Mouse (Mus musculus) embryonic fibroblast, embryonic 13.5 days (primary cell): ENCODE data around the gene Eefsec. TPM values are rescaled to one million over a fixed set of nuclear protein-coding genes. Genes with fewer than 3 reads are reported as not detected.
A peak's percentile ranks its signal among the peaks of the same experiment; 100 is the strongest.

Experiments
- H3K27ac ChIP-seq: 2 replicates; pipeline ENCODE4 v1.5.1; 2012; ENCODE audit warnings: low read length, control low read depth, inconsistent platforms; ENCODE audit not compliant: insufficient read depth
- H3K4me1 ChIP-seq: 2 replicates; pipeline ENCODE4 v1.6.1; 2011; ENCODE audit warnings: low read length; ENCODE audit not compliant: control insufficient read depth, insufficient read depth
- H3K4me3 ChIP-seq: 2 replicates; pipeline ENCODE4 v1.5.1; 2011; ENCODE audit warnings: mild to moderate bottlenecking, control low read depth, low read length; ENCODE audit not compliant: insufficient read depth
- CTCF ChIP-seq: IDR thresholded peaks from 2 replicates; pipeline ENCODE4 v1.5.1; 2011; ENCODE audit warnings: mild to moderate bottlenecking, control low read depth, low read length, moderate library complexity, borderline replicate concordance; ENCODE audit not compliant: insufficient read depth
- POLR2A ChIP-seq: IDR thresholded peaks from 2 replicates; pipeline ENCODE4 v1.6.1; 2011; ENCODE audit warnings: low read depth, mild to moderate bottlenecking, control low read depth, low read length, moderate library complexity
- polyA plus RNA-seq: library from polyadenylated mRNA; stranded (reverse); fragments of >200 nt; gene quantifications from 2 replicates; pipeline ENCODE4 v1.2.4, GENCODE M21; 2011; ENCODE audit warnings: low read depth; ENCODE audit not compliant: missing spikeins, insufficient read length

Eefsec gene
- polyA plus RNA-seq, 1 experiment, result 13.8 TPM

GRCm38 (mm10) chr6:88480421-88480820, 34.1 kb upstream of the Eefsec start:
- no peak for TF ChIP-seq POLR2A
- TF ChIP-seq CTCF, result no peak
- Histone ChIP-seq H3K27ac (no peak overlapping the region), H3K4me3 (no peak overlapping the region), H3K4me1 (no peaks in the 10 kb centered on the region)

DNA sequence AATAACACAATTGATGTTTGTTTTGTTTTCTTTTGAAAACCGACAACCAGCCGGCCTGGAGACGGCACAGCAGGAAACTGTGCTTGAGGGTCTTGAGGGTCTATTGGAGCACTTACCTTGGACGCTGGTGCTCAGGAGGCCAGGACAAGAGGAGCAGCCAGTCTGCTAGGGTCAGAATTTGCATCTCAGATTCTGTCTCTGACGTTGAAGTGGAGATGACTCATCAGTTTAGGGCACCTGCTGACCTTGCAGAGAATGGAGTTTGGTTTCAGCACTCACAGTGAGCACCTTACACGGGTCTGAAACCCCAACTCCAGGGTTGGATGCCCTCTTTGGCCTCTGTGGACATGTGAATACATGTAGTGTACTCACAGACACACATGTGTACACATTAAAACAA, 23.5 kb upstream of the Eefsec start:
- Histone ChIP-seq H3K4me1 (no peaks in the 10 kb centered on the region), H3K27ac (no peak overlapping the region), H3K4me3 (no peak overlapping the region)
- TF ChIP-seq CTCF (no peak), POLR2A (no peak)

DNA sequence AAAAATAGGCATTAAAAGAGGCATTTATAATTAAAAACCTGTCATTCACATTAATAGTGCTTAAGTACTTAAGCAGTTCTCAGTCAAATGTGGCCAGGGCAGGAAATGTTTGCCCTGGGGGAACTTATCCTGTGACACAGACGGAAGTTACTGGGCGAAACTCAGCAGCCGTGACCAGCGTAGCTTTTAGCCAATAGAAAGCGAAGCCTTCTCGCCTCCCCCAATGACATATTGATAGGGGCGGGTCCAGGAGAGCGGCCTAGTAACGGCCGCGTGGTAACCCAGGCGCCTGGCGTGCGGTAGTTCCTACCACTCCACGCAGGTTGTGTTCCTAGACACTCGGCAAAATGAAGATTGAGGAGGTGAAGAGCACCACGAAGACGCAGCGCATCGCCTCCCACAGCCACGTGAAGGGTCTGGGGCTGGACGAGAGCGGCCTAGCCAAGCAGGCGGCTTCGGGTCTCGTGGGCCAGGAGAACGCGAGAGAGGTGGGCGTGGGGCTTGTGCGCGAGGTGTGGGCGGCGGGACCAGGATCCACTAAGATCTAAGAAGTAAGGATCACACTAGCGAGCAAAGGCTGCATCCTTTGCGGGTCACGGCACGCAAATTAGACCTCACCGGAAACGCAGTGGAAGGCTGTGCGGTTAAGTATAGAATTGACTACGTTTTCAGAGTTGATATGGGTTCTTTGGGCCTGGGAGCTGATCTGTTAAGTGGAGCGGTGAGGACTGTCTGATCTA, 19.0 kb upstream of the Eefsec start, which contains the start of gene Ruvbl1:
TSS of gene Ruvbl1 (plus strand) at position 229 of the 740 bp plus-strand sequence.
- H3K4me3 ChIP-seq, result peak within 1 kb of the TSS; percentile 92
- TF ChIP-seq POLR2A, result peak; percentile 54
- TF ChIP-seq CTCF, result no peak
- H3K27ac ChIP-seq, result no peak within 1 kb of the TSS; the same call in 1 of the 2 replicates
- H3K4me1 ChIP-seq, result no peaks in the 10 kb centered on the region

GRCm38 (mm10) chr6:88454545-88454944, 8.2 kb upstream of the Eefsec start:
- TF ChIP-seq POLR2A (no peak), CTCF (no peak)
- Histone ChIP-seq H3K4me3 (no peak overlapping the region), H3K4me1 (no peaks in the 10 kb centered on the region), H3K27ac (no peak overlapping the region)

GRCm38 (mm10) chr6:88447454-88447853, 1.1 kb upstream of the Eefsec start:
- Histone ChIP-seq H3K4me3 (no peak overlapping the region), H3K27ac (no peak overlapping the region), H3K4me1 (peaks cover 2% of the 10 kb centered on the region; the same call in 1 of the 2 replicates)
- TF ChIP-seq CTCF, result no peak
- TF ChIP-seq POLR2A, result no peak

DNA sequence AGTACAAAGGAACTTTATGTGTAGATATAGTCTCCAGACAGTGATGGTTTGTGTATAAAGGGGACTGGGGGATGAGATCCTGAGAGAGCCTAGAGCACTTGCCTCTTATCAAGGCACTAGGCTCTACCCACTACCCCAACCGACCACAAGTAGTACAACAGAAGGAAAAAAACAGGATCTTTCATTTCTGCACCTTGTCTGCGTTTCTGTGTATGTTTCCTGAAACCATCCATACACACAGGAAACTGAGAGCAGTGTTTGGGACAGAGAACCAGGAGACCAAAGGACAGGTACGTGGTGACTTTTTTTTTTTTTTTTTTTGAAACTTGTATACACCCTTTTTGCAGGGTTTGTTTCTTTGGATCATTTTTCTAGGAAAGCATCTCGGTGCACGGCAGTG, 678 bp downstream of the Eefsec start:
- Histone ChIP-seq H3K4me1 (peaks cover 2% of the 10 kb centered on the region; the same call in 1 of the 2 replicates), H3K27ac (no peak overlapping the region), H3K4me3 (peak overlapping the region; percentile 69)
- TF ChIP-seq CTCF (no peak), POLR2A (no peak)

DNA sequence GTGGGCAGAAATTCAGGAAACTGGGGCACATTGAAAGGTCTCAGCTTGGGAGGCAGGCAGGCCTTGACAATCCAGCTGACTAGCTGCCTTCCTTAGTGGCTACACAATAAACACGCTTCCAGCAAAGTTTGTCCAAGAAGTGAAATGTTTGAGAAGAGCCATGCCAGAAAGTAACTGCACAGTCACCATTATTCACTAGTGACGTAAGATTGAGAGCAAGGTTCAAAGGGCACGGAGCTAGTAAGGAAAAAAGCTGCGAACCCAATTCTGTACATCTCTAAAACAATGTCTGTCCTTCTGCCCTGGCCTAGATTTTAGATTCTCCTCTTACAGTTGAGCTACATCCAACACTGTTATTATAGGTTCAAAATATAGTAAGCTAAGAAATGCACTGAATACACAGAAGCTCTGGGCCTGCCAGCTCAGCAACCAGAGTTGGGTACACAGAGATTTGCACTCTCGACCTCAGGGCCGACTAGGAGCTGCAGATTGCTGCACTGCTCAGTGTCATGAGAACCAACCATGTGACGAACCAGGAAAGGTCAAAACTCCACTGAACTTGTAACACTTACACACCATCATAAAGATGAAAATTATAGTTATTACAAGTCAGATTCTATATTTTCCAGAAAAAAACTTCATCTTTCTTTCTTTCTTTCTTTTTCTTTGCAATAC, 2.1 kb downstream of the Eefsec start:
- TF ChIP-seq CTCF, result no peak
- no peak for TF ChIP-seq POLR2A
- no peak overlapping the region for H3K4me3 ChIP-seq
- peaks cover 2% of the 10 kb centered on the region; the same call in 1 of the 2 replicates for H3K4me1 ChIP-seq
- H3K27ac ChIP-seq, result no peak overlapping the region

DNA sequence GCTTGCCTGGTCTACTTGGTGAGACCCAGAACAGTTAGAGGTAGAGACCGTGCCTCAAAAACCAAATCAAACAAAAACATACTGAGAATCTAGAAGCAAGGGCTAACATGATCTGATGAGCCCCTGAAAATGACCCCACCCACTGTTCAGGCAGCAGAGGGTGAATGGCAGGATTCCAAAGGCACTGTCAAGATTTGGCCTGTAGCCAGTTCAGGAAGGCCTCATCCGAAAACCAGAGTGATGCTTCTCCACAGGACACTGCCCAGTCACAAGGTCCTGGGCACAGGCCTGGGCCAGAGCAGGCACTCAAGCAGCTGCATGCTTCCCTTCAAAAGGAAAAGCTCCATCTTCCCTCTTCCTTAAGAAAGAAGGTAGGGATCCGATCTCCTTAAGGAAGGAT, 2.9 kb downstream of the Eefsec start:
- no peak for TF ChIP-seq CTCF
- TF ChIP-seq POLR2A, result no peak
- no peak overlapping the region for H3K27ac ChIP-seq
- peaks cover 2% of the 10 kb centered on the region; the same call in 1 of the 2 replicates for H3K4me1 ChIP-seq
- no peak overlapping the region for H3K4me3 ChIP-seq

GRCm38 (mm10) chr6:88442551-88442950, 3.8 kb downstream of the Eefsec start:
- Histone ChIP-seq H3K27ac (no peak overlapping the region), H3K4me3 (no peak overlapping the region), H3K4me1 (peaks cover 2% of the 10 kb centered on the region; the same call in 1 of the 2 replicates)
- TF ChIP-seq CTCF (no peak), POLR2A (no peak)

- no peaks in the 10 kb centered on the region for H3K4me1 ChIP-seq
- TF ChIP-seq POLR2A (no peak), CTCF (no peak)
- H3K4me3 ChIP-seq, result no peak overlapping the region
- no peak overlapping the region for H3K27ac ChIP-seq
Measured at GRCm38 (mm10) chr6:88439056-88439455, 7.3 kb downstream of the Eefsec start.
